ENCODE assay signal across 10 mouse cellular contexts in genomic region chr5:36359535-36360243, GRCm38 (mm10). TPM values are rescaled to one million over a fixed set of nuclear protein-coding genes. Genes with fewer than 3 reads are reported as not detected.
DNase-seq lines count a peak whose midpoint lies in the region; ATAC-seq lines count a peak whose summit lies in the region.
"Had no signal": no experiment of that assay in that cellular context is flagged by ENCODE, and none has a peak within 500 bp of the region (broad histone marks: within the 10 kb centered on the region; RNA-seq: fewer than 3 reads in every experiment).

No protein-coding gene starts in this region.

- H3K4me2 ChIP-seq in heart, embryonic 15.5 days: no peak overlapping the region
- no peak overlapping the region for H3K4me2 ChIP-seq in intestine, embryonic 16.5 days (ENCODE audit: low read depth, low read length)

- H3K36me3 ChIP-seq in heart, embryonic 15.5 days: no peaks in the 10 kb centered on the region
- H3K36me3 ChIP-seq in intestine, embryonic 16.5 days (ENCODE audit: control insufficient read depth, insufficient read depth, low read length): no peaks in the 10 kb centered on the region

- H3K27ac ChIP-seq in heart, embryonic 15.5 days: peak overlapping the region; percentile 46
- H3K27ac ChIP-seq in intestine, embryonic 16.5 days (ENCODE audit: low read length): no peak overlapping the region

- no peak for DNase-seq in heart, adult 9 months (ENCODE audit: low spot score in 2 of 2)
- DNase-seq in CD4-positive helper T cell, adult 2 months (ENCODE audit: low read depth, low spot score): peak; percentile 18
- DNase-seq in R1 (ENCODE audit: low read depth, low spot score): peak; percentile 23
- DNase-seq in lung, postnatal 25 days (ENCODE audit: low spot score): no peak
- DNase-seq in spleen, postnatal 4 days (ENCODE audit: low spot score in 2 of 2): no peak

- H3K4me3 ChIP-seq in heart, embryonic 15.5 days: no peak overlapping the region
- no peak overlapping the region for H3K4me3 ChIP-seq in intestine, embryonic 16.5 days (ENCODE audit: low read length)
- H3K4me3 ChIP-seq: megakaryocyte, embryonic 14.5 days had no signal

- no peaks in the 10 kb centered on the region for H3K27me3 ChIP-seq in heart, embryonic 15.5 days
- no peaks in the 10 kb centered on the region for H3K27me3 ChIP-seq in intestine, embryonic 16.5 days (replicated peaks; ENCODE audit: control insufficient read depth, insufficient read depth, low read length)
- H3K27me3 ChIP-seq: Patski had no signal

- peaks cover 83% of the 10 kb centered on the region for H3K4me1 ChIP-seq in heart, embryonic 15.5 days (replicated peaks)
- peaks cover 32% of the 10 kb centered on the region for H3K4me1 ChIP-seq in intestine, embryonic 16.5 days (ENCODE audit: control insufficient read depth, insufficient read depth, low read length)

- H3K9me3 ChIP-seq in heart, embryonic 15.5 days (replicated peaks): no peaks in the 10 kb centered on the region
- no peaks in the 10 kb centered on the region for H3K9me3 ChIP-seq in intestine, embryonic 16.5 days (ENCODE audit: control insufficient read depth, low read length)
- H3K9me3 ChIP-seq: megakaryocyte, embryonic 14.5 days had no signal

- no peak overlapping the region for H3K9ac ChIP-seq in heart, embryonic 15.5 days
- H3K9ac ChIP-seq in intestine, embryonic 16.5 days (ENCODE audit: low read depth, low read length): 0 out of 2 replicates have a peak overlapping the region, but pooled peaks have one; percentile 12

- 62% methylated on average over 5 of the region's 5 CpGs for WGBS in heart, embryonic 15.5 days
- WGBS in intestine, embryonic 16.5 days: 56% methylated on average over 5 of the region's 5 CpGs

- ATAC-seq in heart, embryonic 15.5 days (replicated peaks; ENCODE audit: insufficient number of reproducible peaks, insufficient read depth, low FRiP score, low read depth): no peak
- 0 out of 2 replicates have a peak, but pooled peaks have one; percentile 14 for ATAC-seq in intestine, embryonic 16.5 days
- no peak for ATAC-seq in megakaryocyte-erythroid progenitor cell, adult 5-6 weeks (replicated peaks; ENCODE audit: low FRiP score, low TSS enrichment, poor library complexity, severe bottlenecking)
- ATAC-seq: Patski had no signal

RNA-seq across cellular contexts. Expression of gene Sorcs2, which starts 38.2 kb away (rescaled TPM):
- polyA plus RNA-seq in heart, embryonic 15.5 days (2015; fragmentation: Nextera tagmentation; extraction: Ambion mirVana): 8.6 and 12.1 TPM in 2 replicates
- polyA plus RNA-seq in intestine, embryonic 16.5 days (2015; fragmentation: Nextera tagmentation; extraction: Ambion mirVana): 8.3 and 8.8 TPM in 2 replicates
- total RNA-seq in megakaryocyte-erythroid progenitor cell, adult 5-6 weeks (2014; fragmentation: Nextera tagmentation): 0.30 TPM in 1 of 2 replicates, not detected in the other
- not detected in 2 replicates for total RNA-seq in megakaryocyte-erythroid progenitor cell, adult 5-6 weeks (2017)

Comparison
In these comparisons a context has a peak if more than half of its experiments do, and no peak if none do; other contexts are left out.
1. DNase-seq: peak in CD4-positive helper T cell, adult 2 months (single experiment) and R1 (single experiment); none in heart, adult 9 months (0 of 2), lung, postnatal 25 days (single experiment) and spleen, postnatal 4 days (0 of 2).